Mouse (Mus musculus) right cerebral cortex, postnatal 10 days (tissue): ENCODE measurements at regions not wholly inside any gene's neighbourhood (a gene's known extent, or its start where the extent isn't known, plus 50 kb on each side); places are given as distances from the start of the nearest gene placed in this dataset.
A peak's percentile ranks its signal among the peaks of the same experiment; 100 is the strongest.

ENCODE experiments used
- DNase-seq, 2 experiments: peaks; one replicate each; pipeline ENCODE4 v3.0.0; 2021; ENCODE audit warnings: low spot score in 2 of 2

- no peak for DNase-seq
Observed at GRCm38 (mm10) chr7:82921722-82922121, 54.6 kb downstream of the Mex3b start.

GRCm38 (mm10) chr7:82923220-82924071 lies 56.3 kb downstream of the Mex3b start:
- peak; percentile 75 to 92 for DNase-seq

GRCm38 (mm10) chr7:82924092-82924491 lies 57.0 kb downstream of the Mex3b start:
- DNase-seq: no peak

GRCm38 (mm10) chr7:82938311-82938710 lies 71.2 kb downstream of the Mex3b start:
- no peak for DNase-seq

- no peak for DNase-seq
Observed at GRCm38 (mm10) chr7:82939536-82939935, 72.4 kb downstream of the Mex3b start.

GRCm38 (mm10) chr7:82943376-82943775 lies 76.2 kb downstream of the Mex3b start:
- DNase-seq: peak; percentile 43 to 64

GRCm38 (mm10) chr7:82943797-82944196 lies 76.7 kb downstream of the Mex3b start:
- DNase-seq: peak in 1 of 2 experiments; percentile 17

GRCm38 (mm10) chr7:82949372-82949771 lies 82.2 kb downstream of the Mex3b start:
- peak in 1 of 2 experiments; percentile 6 for DNase-seq

- DNase-seq: no peak
Observed at GRCm38 (mm10) chr7:82957208-82957977, 90.3 kb downstream of the Mex3b start.

- no peak for DNase-seq
Observed at GRCm38 (mm10) chr7:82970599-82970998, 103.5 kb downstream of the Mex3b start.

GRCm38 (mm10) chr7:82971244-82971643 lies 104.1 kb downstream of the Mex3b start:
- DNase-seq: no peak

GRCm38 (mm10) chr7:82972214-82973006 lies 105.3 kb downstream of the Mex3b start:
- peak in 1 of 2 experiments; percentile 44 for DNase-seq

- DNase-seq: no peak
Observed at GRCm38 (mm10) chr7:82990708-82991107, 123.6 kb downstream of the Mex3b start.

GRCm38 (mm10) chr7:82993136-82993535 lies 126.0 kb downstream of the Mex3b start:
- peak; percentile 49 to 64 for DNase-seq

- DNase-seq: no peak
Observed at GRCm38 (mm10) chr7:82998848-82999247, 131.7 kb downstream of the Mex3b start.

- DNase-seq: no peak
Observed at GRCm38 (mm10) chr7:83007540-83007939, 140.4 kb downstream of the Mex3b start.

GRCm38 (mm10) chr7:83012145-83012544 lies 145.0 kb downstream of the Mex3b start:
- DNase-seq: no peak

GRCm38 (mm10) chr7:83014725-83015690 lies 147.9 kb downstream of the Mex3b start:
- peak in 1 of 2 experiments; percentile 43 for DNase-seq

- DNase-seq: peak; percentile 39 to 58
Observed at GRCm38 (mm10) chr7:83015756-83016155, 148.6 kb downstream of the Mex3b start.

- DNase-seq: peak; percentile 46 to 59
Observed at GRCm38 (mm10) chr7:83016566-83016965, 149.4 kb downstream of the Mex3b start.

- no peak for DNase-seq
Observed at GRCm38 (mm10) chr7:83020584-83020983, 153.5 kb downstream of the Mex3b start.
